Mouse (Mus musculus): Measurements from ENCODE around the gene Gins2. TPM values are rescaled to one million over a fixed set of nuclear protein-coding genes. Genes with fewer than 3 reads are reported as not detected.

Gene Gins2
- total RNA-seq, 1 experiment from 2014 or later, result 0.70 TPM

DNA sequence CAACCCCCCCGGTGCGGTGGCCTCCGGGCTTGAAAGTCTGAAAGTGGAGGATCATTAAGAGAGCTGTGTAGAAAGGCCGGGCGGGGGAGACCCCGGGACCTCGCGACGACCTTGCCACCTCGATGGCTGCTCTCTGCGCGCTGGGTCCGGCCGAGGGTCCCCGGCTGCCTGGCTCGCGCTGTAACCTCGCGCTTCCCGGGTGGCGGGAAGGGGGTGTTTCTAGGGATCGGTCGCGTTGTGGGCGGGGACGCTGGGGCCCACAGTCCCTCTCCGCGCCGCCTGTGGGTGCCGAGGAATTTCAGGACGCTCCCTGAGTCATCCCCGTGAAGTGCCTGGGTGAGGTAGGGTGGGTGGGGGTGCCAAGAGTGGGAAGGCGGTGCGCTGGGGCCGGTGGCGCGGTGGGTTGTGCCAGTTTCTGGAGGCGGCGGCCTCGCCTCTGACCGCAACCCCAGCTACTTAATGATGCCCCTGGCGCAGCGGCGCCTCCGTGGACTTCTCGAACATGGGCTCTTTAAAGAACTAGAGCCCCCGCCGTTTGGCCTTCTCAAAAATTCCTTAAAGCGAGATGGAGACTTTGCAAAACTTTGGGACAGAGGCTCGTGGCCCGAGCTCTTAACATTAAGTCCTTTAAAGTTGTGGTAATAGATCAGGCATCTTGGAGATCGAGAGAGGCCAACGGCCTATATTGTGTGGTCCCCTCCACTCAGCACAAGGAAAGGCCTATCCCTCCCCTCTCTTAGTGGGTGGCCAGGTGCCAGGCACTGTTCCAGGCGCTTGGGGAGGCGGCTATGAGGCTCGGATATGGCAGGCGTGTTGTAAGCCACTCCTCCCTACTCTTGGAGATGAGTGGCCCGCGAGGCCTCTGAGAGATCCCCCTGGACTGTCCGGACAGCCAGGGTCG is 52.5 kb downstream of the Gins2 start:
- no peak for ATAC-seq (ENCODE audit: extremely low read depth, insufficient number of reproducible peaks, low FRiP score, poor library complexity, severe bottlenecking)

DNA sequence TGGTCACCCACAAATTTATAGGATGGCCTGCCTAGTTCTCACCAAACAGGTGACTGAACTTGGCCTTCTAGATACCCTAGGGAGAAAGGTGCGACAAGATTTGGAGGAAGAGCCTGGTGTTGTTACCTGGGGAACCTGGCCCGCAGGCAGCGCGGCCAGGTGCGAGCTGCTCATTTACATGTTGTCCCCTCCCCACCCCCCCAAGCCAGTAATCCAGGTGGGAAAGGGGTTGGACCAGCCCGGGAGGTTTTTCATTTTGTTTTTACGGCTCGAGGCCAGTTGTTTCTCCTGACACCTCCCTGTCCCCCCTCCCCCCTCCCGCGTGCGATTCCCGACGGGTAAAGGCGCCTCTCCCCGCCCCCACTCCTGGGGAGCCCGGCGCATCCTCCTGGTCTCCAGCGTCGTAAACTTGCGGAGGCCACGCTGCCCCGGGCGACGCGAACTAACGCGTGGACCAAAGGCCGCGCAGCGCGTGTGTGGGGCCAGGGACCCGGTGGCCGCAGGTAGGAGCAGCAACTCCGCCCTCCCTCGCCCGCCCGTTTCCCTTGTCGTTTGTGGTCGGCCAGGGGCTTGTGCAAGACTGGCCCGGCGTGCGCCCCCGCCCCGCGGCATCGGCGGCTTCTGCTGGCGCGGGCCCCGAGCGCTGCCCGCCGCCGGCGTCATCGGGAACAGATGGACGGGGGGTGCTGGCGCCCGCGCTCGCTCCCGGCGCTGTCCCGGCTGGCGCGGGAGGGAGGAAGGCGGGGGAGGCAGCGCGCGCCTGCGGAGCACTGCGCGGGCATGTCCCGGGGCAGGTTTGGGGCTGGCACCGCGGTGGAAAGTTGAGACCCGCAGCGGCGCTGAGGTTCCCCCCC is 53.4 kb downstream of the Gins2 start:
- ATAC-seq (ENCODE audit: extremely low read depth, insufficient number of reproducible peaks, low FRiP score, poor library complexity, severe bottlenecking), result no peak

DNA sequence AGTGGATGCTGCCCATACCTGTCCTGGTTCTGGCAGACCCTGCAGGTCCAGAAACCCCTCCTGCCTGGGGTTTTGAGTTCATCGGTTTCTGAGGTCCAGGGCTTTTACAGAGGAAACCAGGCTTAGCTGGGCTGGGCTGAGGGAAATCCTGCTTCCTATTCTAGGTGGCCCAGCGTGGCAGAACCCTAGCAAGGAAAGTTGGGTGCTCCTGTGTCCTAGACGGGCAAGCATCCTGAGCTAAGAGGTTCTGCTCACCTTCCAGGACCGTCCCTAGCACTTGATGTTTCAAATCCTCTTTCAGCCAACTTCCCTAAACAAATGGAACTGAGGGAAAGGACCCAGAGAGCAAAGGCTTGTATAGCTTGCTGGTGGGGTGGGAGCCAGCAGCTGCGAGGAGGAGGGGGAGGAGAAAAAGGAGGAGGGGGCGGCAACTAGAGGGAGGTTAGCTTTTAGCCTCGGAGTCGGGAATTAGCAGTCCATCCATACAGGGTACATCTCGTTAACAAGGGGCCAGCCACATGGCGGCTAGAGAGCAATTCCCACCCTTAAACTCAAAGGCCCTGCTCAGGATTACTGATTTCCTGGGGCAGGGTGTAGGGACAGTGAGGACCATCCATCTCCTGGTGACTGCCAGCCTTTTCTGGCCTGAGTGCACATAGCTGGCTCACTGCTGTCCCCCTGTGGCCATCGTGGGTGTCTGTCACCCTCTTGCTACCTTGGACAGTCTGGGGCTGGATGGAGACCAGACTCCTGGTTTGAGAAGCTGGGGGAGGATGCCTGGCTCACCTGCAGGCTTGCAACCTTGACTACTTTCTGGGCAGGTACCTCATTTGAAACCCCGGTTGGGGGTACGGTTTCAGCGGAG is 54.4 kb downstream of the Gins2 start:
- ATAC-seq (ENCODE audit: extremely low read depth, insufficient number of reproducible peaks, low FRiP score, poor library complexity, severe bottlenecking), result peak; percentile 39; the same call in 1 of the 2 replicates

DNA sequence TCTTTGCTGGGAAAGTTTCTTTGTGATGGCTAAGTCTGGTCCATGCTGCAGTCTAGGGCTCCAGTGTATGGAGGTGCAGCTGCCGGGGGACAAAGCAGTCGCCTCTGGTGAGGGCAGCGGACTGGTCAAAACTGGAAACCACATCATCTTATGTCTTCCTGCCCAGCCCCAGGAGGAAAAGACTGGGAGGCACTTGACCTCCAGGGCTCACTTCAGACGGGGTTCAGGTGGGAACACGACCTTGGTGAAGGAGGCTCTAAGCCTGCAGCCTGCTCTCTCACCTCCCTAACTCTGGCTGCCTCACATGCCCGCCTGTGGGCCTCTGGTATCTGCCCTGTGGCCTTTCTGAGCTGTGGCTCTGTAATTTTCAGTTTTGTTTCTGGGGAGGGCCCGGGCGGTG is 55.0 kb downstream of the Gins2 start:
- ATAC-seq (ENCODE audit: extremely low read depth, insufficient number of reproducible peaks, low FRiP score, poor library complexity, severe bottlenecking), result no peak

DNA sequence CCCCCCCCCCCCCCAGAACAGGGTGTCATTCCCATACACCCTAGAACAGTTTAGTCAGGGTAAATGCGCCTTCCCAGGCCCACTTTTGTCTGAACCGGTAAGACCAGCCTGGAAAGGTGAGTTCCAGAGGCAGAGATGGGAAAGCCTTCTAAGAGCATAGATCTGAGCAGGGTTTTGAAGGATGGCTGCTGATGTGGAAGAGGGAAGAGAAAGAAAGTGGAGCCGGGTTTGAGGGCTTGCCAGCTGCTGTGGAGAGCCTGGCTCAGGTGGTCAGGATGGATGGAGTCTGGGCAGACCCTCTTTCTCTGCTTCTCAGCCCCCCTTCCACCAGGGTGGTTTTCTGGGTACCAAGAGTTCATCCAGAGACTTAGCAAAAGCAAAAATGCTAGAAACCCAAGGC is 55.7 kb downstream of the Gins2 start:
- ATAC-seq (ENCODE audit: extremely low read depth, insufficient number of reproducible peaks, low FRiP score, poor library complexity, severe bottlenecking), result no peak

DNA sequence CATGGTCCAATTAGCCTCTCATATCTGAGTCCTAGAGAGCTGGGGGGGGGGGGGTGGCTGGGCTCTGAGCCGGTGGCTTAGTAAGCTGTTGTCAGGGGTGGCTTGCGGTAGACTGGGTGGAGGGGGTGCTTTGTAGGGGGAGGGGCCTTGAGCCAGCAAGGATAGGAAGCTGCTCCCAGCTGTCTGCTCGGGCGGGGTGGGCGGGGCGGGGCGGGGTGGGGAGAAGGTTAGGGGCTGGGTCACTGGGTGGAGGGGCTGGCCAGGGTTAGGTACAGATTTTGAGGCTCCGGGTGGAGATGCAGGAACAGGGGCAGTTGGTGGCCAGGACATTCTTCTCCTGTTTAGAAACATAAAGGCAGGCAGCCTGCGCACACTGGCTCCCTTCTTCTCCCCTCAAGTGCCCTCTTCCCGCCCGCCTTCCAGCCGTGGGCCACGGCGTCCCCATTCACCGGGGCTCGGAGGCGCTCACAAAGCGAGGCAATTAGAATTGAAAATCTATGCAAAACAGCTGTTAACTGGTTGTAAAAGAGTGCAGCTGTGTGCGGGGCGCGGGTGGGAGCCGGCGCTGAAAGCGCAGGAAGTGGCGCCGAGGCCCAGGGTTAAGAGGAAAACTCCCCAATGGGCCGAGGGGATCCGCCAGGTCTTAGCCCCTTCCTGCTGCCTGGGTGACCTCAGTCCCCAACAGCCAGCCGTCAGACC is 56.4 kb downstream of the Gins2 start:
- no peak for ATAC-seq (ENCODE audit: extremely low read depth, insufficient number of reproducible peaks, low FRiP score, poor library complexity, severe bottlenecking)

DNA sequence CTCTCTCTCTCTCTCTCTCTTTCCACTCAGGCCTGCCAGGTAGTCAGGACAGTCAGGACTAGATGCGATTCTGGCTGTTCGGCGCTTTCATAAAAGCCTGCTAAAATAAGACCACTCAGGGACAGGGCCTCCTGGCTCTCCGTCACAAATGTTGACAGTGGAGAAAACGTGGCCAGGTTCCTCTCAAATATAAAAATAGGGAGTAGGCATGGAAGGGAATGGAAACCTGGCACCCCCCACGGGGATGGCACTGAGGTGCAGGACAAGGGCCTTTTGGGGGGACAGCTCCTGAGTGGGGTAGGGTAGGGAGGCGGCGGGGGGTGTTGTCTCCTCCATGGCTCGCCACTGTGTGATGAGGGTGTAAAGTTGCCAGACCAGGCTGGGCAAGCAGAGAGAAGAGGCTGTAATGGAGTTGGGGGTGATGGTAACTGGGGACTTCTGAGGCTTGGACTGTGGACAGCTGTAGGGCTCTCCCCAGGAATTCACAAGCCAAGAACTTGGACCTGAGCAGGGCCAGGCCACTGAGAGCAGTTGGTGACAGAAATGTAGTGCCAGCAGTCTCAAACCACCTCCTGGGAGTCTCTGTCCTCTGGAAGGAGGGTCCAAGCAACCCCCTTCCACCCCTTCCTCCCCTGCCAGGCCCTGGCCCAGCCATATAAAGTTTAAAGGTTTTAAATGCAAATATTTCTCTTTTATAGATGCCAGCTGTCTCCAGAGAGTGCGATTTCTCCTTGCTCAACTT is 57.2 kb downstream of the Gins2 start:
- no peak for ATAC-seq (ENCODE audit: extremely low read depth, insufficient number of reproducible peaks, low FRiP score, poor library complexity, severe bottlenecking)

DNA sequence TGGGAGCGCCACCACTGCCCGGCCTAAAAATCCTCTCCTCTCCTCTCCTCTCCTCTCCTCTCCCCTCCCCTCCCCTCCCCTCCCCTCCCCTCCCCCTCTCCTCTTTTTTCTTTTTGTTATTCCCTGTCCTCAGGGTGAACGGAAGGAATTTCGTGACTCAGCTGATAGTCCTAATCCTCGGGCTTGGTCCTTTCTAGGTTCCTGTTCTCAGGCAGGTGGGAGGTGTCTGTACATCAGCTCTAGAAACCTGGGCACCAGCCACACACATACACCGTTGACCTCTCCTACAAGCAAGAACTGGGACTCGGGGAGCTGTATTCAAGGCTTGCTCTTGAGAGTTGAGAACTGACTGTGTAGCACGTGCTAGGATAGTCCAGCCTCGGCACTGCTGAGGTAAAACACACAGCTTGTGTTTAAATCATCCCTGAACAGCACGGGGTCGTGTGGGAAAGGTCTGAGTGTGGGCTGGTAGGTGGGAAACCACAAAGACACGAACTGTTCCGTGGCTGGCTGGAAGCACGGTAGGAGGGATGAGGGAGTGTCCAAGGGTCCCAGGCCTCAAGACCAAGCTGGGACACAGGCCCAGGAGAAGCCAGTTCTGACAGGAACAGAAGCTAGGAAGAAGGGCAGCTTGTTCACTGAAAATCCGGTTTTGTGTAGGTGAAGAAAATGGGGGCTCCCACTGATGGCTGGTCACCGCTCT is 58.0 kb downstream of the Gins2 start:
- ATAC-seq (ENCODE audit: extremely low read depth, insufficient number of reproducible peaks, low FRiP score, poor library complexity, severe bottlenecking), result no peak

DNA sequence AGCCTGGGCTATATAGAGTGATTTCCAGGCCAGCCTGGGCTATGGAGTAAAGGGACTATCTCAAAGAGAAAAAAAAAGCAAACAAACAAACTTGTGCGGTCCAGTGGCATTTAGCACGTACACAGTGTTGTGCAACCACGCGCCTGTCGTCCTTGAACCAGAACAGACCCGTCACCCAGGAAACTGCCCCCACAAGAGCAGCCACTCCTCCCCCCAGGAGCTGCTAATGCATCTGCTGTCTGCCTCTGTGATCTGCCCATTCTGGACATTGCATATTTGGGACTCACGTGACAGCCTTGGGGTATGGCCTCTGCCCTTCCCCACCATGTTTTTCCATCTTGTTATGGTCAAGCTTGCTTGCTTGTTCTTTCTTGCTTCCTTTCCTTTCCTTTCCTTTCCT is 59.9 kb downstream of the Gins2 start:
- peak; percentile 32; the same call in 1 of the 2 replicates for ATAC-seq (ENCODE audit: extremely low read depth, insufficient number of reproducible peaks, low FRiP score, poor library complexity, severe bottlenecking)

Other genes starting within 250 kb of the Gins2 start
- not detected in 2 replicates for gene 1190005I06Rik, start 58.3 kb upstream of the Gins2 start, total RNA-seq (2017)
- gene Gm27021, start 78.8 kb upstream of the Gins2 start, total RNA-seq (2017), result not detected in 2 replicates
- 180 and 197 TPM in 2 replicates for gene Cox4i1, start 78.9 kb upstream of the Gins2 start, total RNA-seq (2017)
- 17.9 and 21.1 TPM in 2 replicates for gene Emc8, start 79.3 kb upstream of the Gins2 start, total RNA-seq (2017)
- gene Irf8, start 147.1 kb upstream of the Gins2 start, total RNA-seq (2017), result 139 and 159 TPM in 2 replicates